Mouse (Mus musculus): ENCODE results near the gene Shmt2. TPM values are rescaled to one million over a fixed set of nuclear protein-coding genes. Genes with fewer than 3 reads are reported as not detected.

The Shmt2 gene
- polyA plus RNA-seq, 1 experiment from 2014 or later, result 112 TPM

Other genes starting within 250 kb of the Shmt2 start
- gene Mbd6, start 233.4 kb downstream of the Shmt2 start, polyA plus RNA-seq (2014; fragmentation: Nextera tagmentation; extraction: Ambion mirVana), result 22.6 and 24.0 TPM in 2 replicates
- gene Mars, start 210.7 kb downstream of the Shmt2 start, polyA plus RNA-seq (2014; fragmentation: Nextera tagmentation; extraction: Ambion mirVana), result 191 and 195 TPM in 2 replicates
- 0.88 and 1.7 TPM in 2 replicates for gene Arhgap9, start 200.5 kb downstream of the Shmt2 start, polyA plus RNA-seq (2014; fragmentation: Nextera tagmentation; extraction: Ambion mirVana)
- 6.1 and 6.5 TPM in 2 replicates for gene Gli1, start 180.5 kb downstream of the Shmt2 start, polyA plus RNA-seq (2014; fragmentation: Nextera tagmentation; extraction: Ambion mirVana)
- gene Inhbe, start 168.0 kb downstream of the Shmt2 start, polyA plus RNA-seq (2014; fragmentation: Nextera tagmentation; extraction: Ambion mirVana), result 0.05 and 0.07 TPM in 2 replicates
- gene Inhbc, start 152.0 kb downstream of the Shmt2 start, polyA plus RNA-seq (2014; fragmentation: Nextera tagmentation; extraction: Ambion mirVana), result not detected in 2 replicates
- 34.7 and 44.6 TPM in 2 replicates for gene R3hdm2, start 142.1 kb downstream of the Shmt2 start, polyA plus RNA-seq (2014; fragmentation: Nextera tagmentation; extraction: Ambion mirVana)
- gene Stac3, start 20.8 kb downstream of the Shmt2 start, polyA plus RNA-seq (2014; fragmentation: Nextera tagmentation; extraction: Ambion mirVana), result not detected in 2 replicates
- 5.9 and 6.1 TPM in 2 replicates for gene Ndufa4l2, start 7.5 kb downstream of the Shmt2 start, polyA plus RNA-seq (2014; fragmentation: Nextera tagmentation; extraction: Ambion mirVana)
- gene Nxph4, start 12.1 kb upstream of the Shmt2 start, polyA plus RNA-seq (2014; fragmentation: Nextera tagmentation; extraction: Ambion mirVana), result 37.6 and 40.4 TPM in 2 replicates
- gene Lrp1, start 98.7 kb upstream of the Shmt2 start, polyA plus RNA-seq (2014; fragmentation: Nextera tagmentation; extraction: Ambion mirVana), result 71.2 and 75.0 TPM in 2 replicates
- gene Stat6, start 120.5 kb upstream of the Shmt2 start, polyA plus RNA-seq (2014; fragmentation: Nextera tagmentation; extraction: Ambion mirVana), result 6.8 and 7.8 TPM in 2 replicates
- 12.0 and 12.2 TPM in 2 replicates for gene Nemp1, start 144.5 kb upstream of the Shmt2 start, polyA plus RNA-seq (2014; fragmentation: Nextera tagmentation; extraction: Ambion mirVana)
- gene Nab2, start 146.1 kb upstream of the Shmt2 start, polyA plus RNA-seq (2014; fragmentation: Nextera tagmentation; extraction: Ambion mirVana), result 4.9 and 5.5 TPM in 2 replicates
- gene Myo1a, start 182.7 kb upstream of the Shmt2 start, polyA plus RNA-seq (2014; fragmentation: Nextera tagmentation; extraction: Ambion mirVana), result 0.40 and 0.51 TPM in 2 replicates
- gene Tac2, start 202.0 kb upstream of the Shmt2 start, polyA plus RNA-seq (2014; fragmentation: Nextera tagmentation; extraction: Ambion mirVana), result not detected in 2 replicates
- gene Zbtb39, start 217.1 kb upstream of the Shmt2 start, polyA plus RNA-seq (2014; fragmentation: Nextera tagmentation; extraction: Ambion mirVana), result 7.3 and 7.6 TPM in 2 replicates
- gene Gpr182, start 229.3 kb upstream of the Shmt2 start, polyA plus RNA-seq (2014; fragmentation: Nextera tagmentation; extraction: Ambion mirVana), result 0.43 and 0.45 TPM in 2 replicates
- not detected in 2 replicates for gene Rdh1, start 237.3 kb upstream of the Shmt2 start, polyA plus RNA-seq (2014; fragmentation: Nextera tagmentation; extraction: Ambion mirVana)
- not detected in 2 replicates for gene Rdh16f1, start 237.3 kb upstream of the Shmt2 start, polyA plus RNA-seq (2014; fragmentation: Nextera tagmentation; extraction: Ambion mirVana)